Mouse (Mus musculus) brain, embryonic 14.5 days (tissue): ENCODE measurements around the gene Cel.

Experiments
- CTCF ChIP-seq: fragments of 200-500 bp; IDR thresholded peaks from 2 replicates; pipeline ENCODE4 v1.5.1; 2012; ENCODE audit warnings: inconsistent platforms, mild to moderate bottlenecking, moderate library complexity, borderline replicate concordance; ENCODE audit not compliant: insufficient read depth, insufficient read length; ENCODE audit errors: extremely low read depth
- POLR2A ChIP-seq: fragments of 200-500 bp; IDR thresholded peaks from 2 replicates; pipeline ENCODE4 v1.6.1; 2012; ENCODE audit warnings: mild to moderate bottlenecking, inconsistent platforms, borderline replicate concordance; ENCODE audit not compliant: poor library complexity, insufficient read depth, insufficient read length, severe bottlenecking; ENCODE audit errors: extremely low read depth

GRCm38 (mm10) chr2:28575341-28575740, 12.1 kb upstream of the Cel start:
- TF ChIP-seq POLR2A (no peak), CTCF (no peak)
